Mouse (Mus musculus) small intestine, adult 2 months (tissue): ENCODE results near the gene Prdm2. TPM values are rescaled to one million over a fixed set of nuclear protein-coding genes. Genes with fewer than 3 reads are reported as not detected.

ENCODE experiments used
- H3K27ac ChIP-seq: fragments of 200-500 bp; 2 replicates; pipeline ENCODE4 v1.5.1; 2012; ENCODE audit warnings: low read depth, low read length, control low read depth, inconsistent platforms; ENCODE audit not compliant: insufficient read depth
- H3K27me3 ChIP-seq: fragments of 200-500 bp; 2 replicates; pipeline ENCODE4 v1.6.1; 2012; ENCODE audit warnings: mild to moderate bottlenecking, moderate library complexity, low read length, inconsistent platforms; ENCODE audit not compliant: control insufficient read depth, insufficient read depth
- H3K36me3 ChIP-seq: fragments of 200-500 bp; 2 replicates; pipeline ENCODE4 v1.6.1; 2012; ENCODE audit warnings: mild to moderate bottlenecking, low read length, control low read depth, inconsistent platforms; ENCODE audit not compliant: control insufficient read depth, insufficient read depth
- H3K4me1 ChIP-seq: fragments of 200-500 bp; 2 replicates; pipeline ENCODE4 v1.6.1; 2012; ENCODE audit warnings: low read length, inconsistent platforms, mixed read lengths; ENCODE audit not compliant: control insufficient read depth, insufficient read depth, insufficient read length
- H3K4me3 ChIP-seq: fragments of 200-500 bp; 2 replicates; pipeline ENCODE4 v1.5.1; 2012; ENCODE audit warnings: low read depth, mild to moderate bottlenecking, control low read depth, inconsistent platforms, low read length, moderate library complexity
- CTCF ChIP-seq: fragments of 200-500 bp; IDR thresholded peaks from 2 replicates; pipeline ENCODE4 v1.5.1; 2012; ENCODE audit warnings: low read depth, mild to moderate bottlenecking, control low read depth, inconsistent platforms, low read length, moderate library complexity, mixed read lengths; ENCODE audit not compliant: insufficient replicate concordance, insufficient read length; ENCODE audit errors: extremely low read depth
- POLR2A ChIP-seq: fragments of 200-500 bp; IDR thresholded peaks from 2 replicates; pipeline ENCODE4 v1.6.1; 2012; ENCODE audit warnings: low read depth, mild to moderate bottlenecking, control low read depth, inconsistent platforms, low read length, moderate library complexity
- WGBS: fragments of 180-500 bp; shearing (Covaris S2); methylation state at CpG from one replicate; pipeline ENCODE4 v1.1.7; 2018; 5-methylcytosine and 5-hydroxymethylcytosine counted together
- polyA plus RNA-seq: library from polyadenylated mRNA; depleted of rRNA; stranded (reverse); fragments of >200 nt; gene quantifications from 2 replicates; pipeline ENCODE4 v1.2.3, GENCODE M21; 2012

The Prdm2 gene
- polyA plus RNA-seq, 1 experiment, result 12.3 TPM

GRCm38 (mm10) chr4:143225886-143226285, 13.1 kb upstream of the Prdm2 start:
- Histone ChIP-seq H3K4me1 (no peaks in the 10 kb centered on the region), H3K36me3 (no peaks in the 10 kb centered on the region), H3K4me3 (no peak overlapping the region), H3K27me3 (no peaks in the 10 kb centered on the region), H3K27ac (no peak overlapping the region)
- no peak for TF ChIP-seq POLR2A
- no peak for TF ChIP-seq CTCF
- WGBS, result 77% methylated on average over 9 of the region's 9 CpGs

DNA sequence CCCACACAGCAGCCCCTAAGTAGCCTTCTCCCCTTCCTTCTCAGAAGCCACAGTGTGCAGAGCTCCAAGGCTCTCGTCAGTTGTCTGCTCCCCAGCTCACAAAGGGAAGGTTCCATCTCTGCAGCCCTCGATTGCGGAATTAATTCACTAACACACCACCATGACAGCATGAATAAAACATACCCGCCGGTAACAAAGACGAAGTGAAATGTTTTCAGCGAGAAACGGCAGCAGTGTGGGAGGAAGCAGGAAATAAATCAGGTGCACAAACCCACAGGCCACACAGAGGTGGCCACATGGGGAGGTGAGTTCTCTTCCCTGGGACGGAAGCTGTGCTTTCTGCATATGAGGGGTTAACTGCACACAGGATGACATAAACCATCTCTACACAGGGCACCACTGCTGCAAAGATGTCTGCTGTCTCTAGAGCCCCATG, 6.5 kb upstream of the Prdm2 start:
- Histone ChIP-seq H3K36me3 (no peaks in the 10 kb centered on the region), H3K27ac (no peak overlapping the region), H3K4me1 (no peaks in the 10 kb centered on the region), H3K4me3 (no peak overlapping the region), H3K27me3 (no peaks in the 10 kb centered on the region)
- WGBS, result 59% methylated on average over 9 of the region's 9 CpGs
- TF ChIP-seq CTCF (no peak), POLR2A (no peak)

DNA sequence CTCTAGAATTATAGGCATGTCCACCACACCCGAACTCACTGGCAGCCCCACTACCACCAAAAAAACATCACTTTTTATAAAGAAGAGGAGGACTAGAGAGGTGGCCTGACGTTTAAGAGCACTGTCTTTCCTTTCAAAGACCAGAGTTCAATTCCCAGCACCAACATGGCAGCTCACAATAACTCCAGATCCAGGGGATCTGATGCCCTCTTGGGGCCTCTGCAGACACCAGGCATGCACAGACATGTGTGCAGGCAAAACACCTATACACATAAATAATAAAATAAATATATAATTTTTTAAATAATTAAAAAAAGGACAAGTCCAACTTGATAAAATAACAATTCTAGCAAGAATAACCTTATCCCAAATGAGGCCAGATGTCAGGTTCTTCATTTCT, 6.1 kb upstream of the Prdm2 start:
- Histone ChIP-seq H3K27ac (no peak overlapping the region), H3K36me3 (no peaks in the 10 kb centered on the region), H3K4me1 (no peaks in the 10 kb centered on the region), H3K27me3 (no peaks in the 10 kb centered on the region), H3K4me3 (no peak overlapping the region)
- 80% methylated on average over 2 of the region's 2 CpGs for WGBS
- no peak for TF ChIP-seq CTCF
- TF ChIP-seq POLR2A, result no peak

DNA sequence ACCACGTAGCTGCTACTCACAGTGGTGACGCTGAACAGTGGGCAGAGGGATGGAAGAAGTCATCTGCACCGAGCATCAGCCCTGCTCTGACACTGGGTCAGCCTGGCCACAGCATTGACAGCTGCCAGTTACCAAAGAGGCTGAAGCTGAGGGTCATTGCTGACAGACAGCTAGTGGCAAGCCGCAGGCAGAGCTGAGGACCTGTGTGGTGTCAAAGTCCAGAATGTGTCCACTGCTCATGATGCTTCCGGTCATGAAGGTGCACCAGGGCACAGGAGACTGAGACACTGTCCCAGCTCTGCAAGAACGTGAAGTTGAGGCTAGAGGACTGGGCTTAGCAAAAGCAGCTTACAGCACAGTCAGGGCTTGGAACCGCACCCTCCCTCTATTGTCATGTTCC, 4.4 kb upstream of the Prdm2 start:
- H3K27ac ChIP-seq, result no peak overlapping the region
- H3K36me3 ChIP-seq, result no peaks in the 10 kb centered on the region
- WGBS, result 79% methylated on average over 7 of the region's 7 CpGs
- H3K4me1 ChIP-seq, result peaks cover 4% of the 10 kb centered on the region; the same call in 1 of the 2 replicates
- H3K27me3 ChIP-seq, result no peaks in the 10 kb centered on the region
- no peak overlapping the region for H3K4me3 ChIP-seq
- TF ChIP-seq POLR2A (no peak), CTCF (no peak)

GRCm38 (mm10) chr4:143214221-143214797, 1.5 kb upstream of the Prdm2 start:
- no peak for TF ChIP-seq POLR2A
- no peak for TF ChIP-seq CTCF
- H3K27me3 ChIP-seq, result no peaks in the 10 kb centered on the region
- no peaks in the 10 kb centered on the region for H3K36me3 ChIP-seq
- peaks cover 6% of the 10 kb centered on the region; the same call in 1 of the 2 replicates for H3K4me1 ChIP-seq
- WGBS, result 84% methylated on average over 3 of the region's 3 CpGs
- H3K27ac ChIP-seq, result no peak overlapping the region
- H3K4me3 ChIP-seq, result no peak overlapping the region

- WGBS, result 83% methylated on average over 4 of the region's 4 CpGs
- TF ChIP-seq POLR2A (no peak), CTCF (no peak)
- Histone ChIP-seq H3K4me3 (no peak overlapping the region), H3K4me1 (peaks cover 6% of the 10 kb centered on the region; the same call in 1 of the 2 replicates), H3K36me3 (no peaks in the 10 kb centered on the region), H3K27me3 (no peaks in the 10 kb centered on the region), H3K27ac (no peak overlapping the region)
Measured at GRCm38 (mm10) chr4:143213571-143213970, 776 bp upstream of the Prdm2 start.

DNA sequence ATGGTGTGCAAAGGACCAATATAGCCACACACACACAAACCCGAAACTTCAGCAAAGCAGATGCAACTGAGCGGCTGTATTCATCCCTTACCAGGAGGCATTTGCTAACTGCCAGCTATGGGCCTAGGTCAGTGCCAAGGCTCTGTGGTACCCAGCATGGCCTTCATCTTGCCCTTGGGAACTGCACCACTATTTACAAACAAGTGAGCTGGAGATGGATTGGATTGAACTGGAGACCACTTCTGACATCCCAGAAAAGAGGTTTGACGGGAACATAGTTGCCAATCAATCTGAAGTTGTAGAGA, 332 bp upstream of the Prdm2 start:
- 98% methylated on average over 3 of the region's 3 CpGs for whole genome bisulfite sequencing
- Histone ChIP-seq H3K27me3 (no peaks in the 10 kb centered on the region), H3K4me1 (peaks cover 6% of the 10 kb centered on the region; the same call in 1 of the 2 replicates), H3K27ac (no peak overlapping the region), H3K4me3 (peak overlapping the region; percentile 85; the same call in 1 of the 2 replicates), H3K36me3 (no peaks in the 10 kb centered on the region)
- TF ChIP-seq CTCF (no peak), POLR2A (no peak)
